Mouse (Mus musculus): ENCODE measurements around the gene Tex13c3.
"Not testable (repeated sequence)": the region's sequence is repeated elsewhere in the genome, so short reads cannot be mapped to it uniquely, and the experiment has no call there.

Tex13c3 gene

DNA sequence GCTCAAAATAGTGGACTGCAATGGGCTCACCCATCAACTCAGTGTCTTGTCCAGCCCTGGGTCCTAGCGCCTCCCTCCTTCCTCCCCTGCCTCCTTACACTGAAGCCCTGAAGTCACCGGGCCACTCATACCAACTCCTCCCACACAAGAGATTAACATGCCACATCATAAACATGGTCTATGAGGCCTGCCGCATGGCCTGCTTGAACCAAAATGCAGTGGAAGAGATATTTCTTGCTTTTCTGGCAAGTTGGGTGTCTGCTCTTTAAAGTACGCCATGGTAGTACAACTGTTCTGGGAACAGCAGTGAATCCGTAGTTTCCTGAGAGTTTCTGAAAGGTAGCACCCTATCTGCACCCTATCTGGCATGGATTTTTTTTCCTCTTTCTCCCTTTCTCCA lies at the start of gene Tex13c3:
Gene Tex13c3 (minus strand): TSS at position 101 of the 400 bp plus-strand sequence.
- DNase-seq (ENCODE audit: low read depth, low spot score): not testable (repeated sequence)

DNA sequence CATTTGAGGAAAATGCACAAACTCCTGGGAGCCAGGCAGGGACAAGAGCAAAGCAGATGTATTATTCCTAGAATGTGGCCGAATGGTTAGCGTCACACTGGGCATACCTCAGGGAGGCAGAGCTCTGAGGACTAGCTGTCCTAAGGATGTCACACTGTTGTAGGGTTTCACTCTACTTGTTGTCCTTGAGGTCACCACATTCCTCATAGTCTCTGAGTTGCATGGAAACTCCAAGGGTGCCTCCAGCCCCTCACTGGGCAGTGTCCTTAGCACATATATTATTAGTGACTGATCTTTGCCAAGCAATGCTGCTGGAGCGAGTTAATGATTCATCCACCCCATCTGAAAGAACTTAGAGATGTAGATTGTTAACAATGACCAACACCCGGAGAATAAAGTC lies 8.6 kb upstream of the Tex13c3 start:
- DNase-seq (ENCODE audit: low read depth, low spot score): no peak
